Mouse (Mus musculus): Measurements from ENCODE around the gene Sugt1.

Sugt1 gene

GRCm38 (mm10) chr14:79677108-79677753 is 89.7 kb downstream of the Sugt1 start:
- no peak for DNase-seq (ENCODE audit: low spot score)

- no peak for DNase-seq (ENCODE audit: low spot score)
These were observed 90.6 kb downstream of the Sugt1 start for GRCm38 (mm10) chr14:79677891-79678687.

GRCm38 (mm10) chr14:79680652-79681051 is 93.2 kb downstream of the Sugt1 start:
- DNase-seq (ENCODE audit: low spot score): no peak

Data from ovary, postnatal 10 days (tissue).